Mouse (Mus musculus) liver, postnatal 0 days (tissue): ENCODE measurements at regions not wholly inside any gene's neighbourhood (a gene's known extent, or its start where the extent isn't known, plus 50 kb on each side); places are given as distances from the start of the nearest gene placed in this dataset.

Experiments
- CTCF ChIP-seq: sonication (generic); IDR thresholded peaks from 2 replicates; pipeline ENCODE4 v1.5.1; 2016; ENCODE audit warnings: antibody characterized with exemption, low read depth
- EP300 ChIP-seq: IDR thresholded peaks from 2 replicates; pipeline ENCODE4 v1.6.1; 2016; ENCODE audit warnings: antibody characterized with exemption, low read depth, mild to moderate bottlenecking

DNA sequence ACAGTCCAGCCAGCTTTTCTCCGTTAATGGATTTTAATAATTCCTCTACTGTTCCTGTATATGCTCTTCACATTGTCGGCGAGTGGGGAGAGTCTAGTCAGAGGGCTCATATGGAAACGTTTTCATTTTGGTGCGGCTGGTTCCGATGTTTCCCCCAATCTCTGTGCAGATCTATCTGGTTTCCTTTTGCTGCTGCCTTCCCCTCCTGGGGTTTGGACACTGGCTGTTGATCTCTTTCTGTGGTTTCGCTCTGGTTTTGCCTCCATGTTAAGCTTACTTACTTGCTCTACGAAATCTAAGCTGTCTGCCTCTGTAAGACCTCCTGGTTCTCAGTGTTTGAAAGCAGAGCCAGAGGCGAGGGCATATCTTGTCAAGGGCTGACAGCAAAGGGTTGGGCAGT lies 221.7 kb downstream of the Ndfip2 start:
- TF ChIP-seq CTCF (no peak), EP300 (no peak)
